Mouse (Mus musculus) testis, adult 2 months (tissue): ENCODE measurements around the gene Pip5k1a.

Source experiments
- CTCF ChIP-seq: fragments of 200-500 bp; IDR thresholded peaks from 2 replicates; pipeline ENCODE4 v1.5.1; 2012; ENCODE audit warnings: low read depth, mild to moderate bottlenecking, inconsistent platforms, low read length, moderate library complexity; ENCODE audit not compliant: control insufficient read depth, insufficient read depth, insufficient replicate concordance
- POLR2A ChIP-seq: fragments of 200-500 bp; IDR thresholded peaks from 2 replicates; pipeline ENCODE4 v1.6.1; 2012; ENCODE audit warnings: low read depth, mild to moderate bottlenecking, inconsistent platforms, low read length, moderate library complexity; ENCODE audit not compliant: control insufficient read depth

- TF ChIP-seq CTCF (no peak), POLR2A (no peak)
These were observed 50.5 kb downstream of the Pip5k1a start for GRCm38 (mm10) chr3:95056275-95056674.
